Mouse (Mus musculus) cerebellum, postnatal 25 days (tissue): ENCODE measurements around the gene Pus7.
"Not testable (repeated sequence)": the region's sequence is repeated elsewhere in the genome, so short reads cannot be mapped to it uniquely, and the experiment has no call there.

ENCODE experiments used
- DNase-seq, 2 experiments: peaks; one replicate each; pipeline ENCODE4 v3.0.0; 2021; ENCODE audit warnings: mixed read lengths in 2 of 2

Pus7 gene

DNA sequence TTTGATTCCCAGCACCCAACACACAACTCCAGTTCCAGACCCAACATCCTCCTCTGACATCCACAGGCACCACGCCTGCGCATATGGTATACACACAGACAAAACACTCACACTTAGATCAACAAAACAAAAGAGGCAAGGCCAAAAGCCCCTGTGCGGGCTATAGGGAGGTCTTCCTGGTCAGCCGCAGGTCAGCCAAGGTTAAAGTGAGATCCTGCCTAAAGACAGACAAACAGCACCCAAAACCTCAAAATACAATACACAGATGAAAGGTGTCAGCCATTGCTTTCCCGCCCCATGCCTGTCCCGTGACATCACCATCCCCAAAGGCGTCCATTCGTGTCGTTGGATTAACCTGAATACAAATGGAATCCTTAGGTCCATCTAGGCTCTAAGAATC is 27.9 kb downstream of the Pus7 start:
- no peak for DNase-seq

DNA sequence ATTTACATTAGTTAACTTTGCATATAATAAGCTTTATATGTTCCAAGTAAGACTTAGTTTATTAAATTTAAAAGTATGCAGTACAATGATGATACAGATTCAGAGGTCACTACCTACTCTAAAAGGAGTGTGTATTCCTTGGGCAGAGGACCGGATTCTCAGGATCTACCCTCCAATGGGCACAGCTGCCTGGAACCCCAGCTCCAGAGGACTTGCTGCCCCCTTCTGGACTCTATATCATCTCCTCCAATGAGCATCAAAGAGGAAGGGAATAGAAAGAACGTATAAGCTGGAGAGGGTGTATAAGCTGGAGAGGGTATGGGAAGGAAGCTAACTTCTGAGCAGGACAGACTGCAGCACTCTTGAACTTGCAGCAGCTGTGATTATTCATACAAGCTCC is 33.6 kb downstream of the Pus7 start:
- no peak for DNase-seq

GRCm38 (mm10) chr5:23743261-23743660 is 40.2 kb downstream of the Pus7 start:
- no peak for DNase-seq

GRCm38 (mm10) chr5:23737111-23737510 is 46.4 kb downstream of the Pus7 start:
- no peak for DNase-seq

DNA sequence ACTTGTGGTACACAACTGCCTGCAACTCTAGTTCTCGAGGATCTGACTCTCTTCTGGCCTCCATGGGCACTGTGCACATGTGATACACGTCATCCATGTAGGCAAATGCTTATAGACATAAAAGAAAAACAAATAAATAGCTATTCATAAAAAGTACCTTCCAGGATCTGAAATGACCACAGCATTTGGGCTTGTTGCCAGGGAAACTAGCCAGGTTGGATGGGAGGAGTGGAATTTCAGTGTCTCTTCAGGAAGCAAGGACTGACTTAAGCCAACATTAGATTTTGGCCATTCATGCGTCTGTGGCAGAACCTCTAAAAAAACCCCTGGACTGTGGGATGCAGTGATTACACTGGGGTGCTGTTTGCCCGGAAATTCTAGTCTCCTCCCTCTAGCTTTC is 47.1 kb downstream of the Pus7 start:
- DNase-seq: peak in 1 of 2 experiments; percentile 34

GRCm38 (mm10) chr5:23721956-23722355 is 61.6 kb downstream of the Pus7 start:
- DNase-seq: no peak

DNA sequence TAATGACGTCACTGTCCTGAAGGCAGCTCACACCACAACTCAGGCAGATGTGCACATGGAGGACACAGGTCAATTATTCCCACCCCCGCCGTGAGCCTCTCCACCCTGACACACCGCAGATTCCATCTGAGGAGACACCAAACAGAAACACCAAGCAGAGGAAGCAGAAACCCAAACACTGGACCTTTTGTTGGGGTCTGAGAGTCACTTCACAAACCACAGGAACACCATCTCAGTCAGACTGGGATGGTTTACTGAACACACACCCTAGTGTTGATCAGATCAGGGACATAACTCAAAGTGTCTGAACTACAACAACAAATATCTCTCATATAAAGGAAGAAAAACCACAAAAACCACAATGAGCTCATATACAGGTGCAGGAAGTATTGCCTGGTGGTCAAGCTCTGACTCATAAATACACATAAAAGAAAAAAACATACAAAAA is 64.6 kb downstream of the Pus7 start:
- DNase-seq: no peak

DNA sequence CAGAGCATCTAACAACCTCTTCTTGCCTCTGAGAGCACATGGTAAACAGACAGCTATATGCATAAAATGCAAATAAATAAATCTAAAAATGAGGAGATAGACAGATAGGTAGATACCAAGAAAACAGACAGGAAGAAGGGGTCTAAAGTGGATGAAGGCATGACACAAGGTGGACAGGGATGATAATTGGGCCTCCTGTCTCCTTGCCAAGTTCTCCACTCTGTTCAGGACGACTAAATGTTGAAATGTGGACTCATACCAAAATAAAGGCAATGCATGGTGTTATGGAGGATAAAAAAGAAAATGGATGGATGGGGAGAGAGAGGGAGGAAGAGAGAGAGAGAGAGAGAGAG is 65.4 kb downstream of the Pus7 start:
- DNase-seq: no peak

DNA sequence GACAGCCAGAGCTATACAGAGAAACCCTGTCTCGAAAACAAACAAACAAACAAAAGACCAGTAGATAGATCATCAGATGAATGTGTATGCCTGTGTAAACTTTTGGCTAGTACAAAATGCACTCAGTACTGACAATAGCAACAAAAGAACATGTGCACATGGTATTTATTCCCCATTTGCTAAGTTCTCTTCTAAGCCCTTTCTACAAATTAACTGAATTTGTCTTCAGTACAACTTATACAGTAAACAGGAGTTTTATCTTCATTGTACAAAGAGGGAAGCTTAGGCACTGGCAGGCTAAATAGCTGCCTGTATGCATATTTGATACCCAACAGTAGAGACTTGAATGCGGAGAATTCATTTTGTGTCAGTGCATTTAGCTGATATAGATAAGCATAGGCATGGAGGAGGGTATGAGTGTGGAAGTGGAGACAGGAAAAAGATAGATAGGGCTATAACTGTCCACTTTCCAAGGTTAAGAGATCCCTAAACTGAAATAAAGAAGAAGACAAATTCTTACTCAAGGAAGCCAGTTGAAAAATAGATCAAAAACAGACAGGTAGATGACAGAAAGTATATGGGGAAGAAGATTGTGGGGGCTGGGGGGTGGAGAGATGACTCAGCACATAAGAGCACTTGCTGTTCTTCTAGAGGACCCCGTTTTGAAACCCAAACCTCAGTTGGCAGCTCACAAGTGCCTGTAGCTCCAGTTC is 65.9 kb downstream of the Pus7 start:
- no peak for DNase-seq

GRCm38 (mm10) chr5:23713401-23714335 is 69.8 kb downstream of the Pus7 start:
- no peak for DNase-seq

DNA sequence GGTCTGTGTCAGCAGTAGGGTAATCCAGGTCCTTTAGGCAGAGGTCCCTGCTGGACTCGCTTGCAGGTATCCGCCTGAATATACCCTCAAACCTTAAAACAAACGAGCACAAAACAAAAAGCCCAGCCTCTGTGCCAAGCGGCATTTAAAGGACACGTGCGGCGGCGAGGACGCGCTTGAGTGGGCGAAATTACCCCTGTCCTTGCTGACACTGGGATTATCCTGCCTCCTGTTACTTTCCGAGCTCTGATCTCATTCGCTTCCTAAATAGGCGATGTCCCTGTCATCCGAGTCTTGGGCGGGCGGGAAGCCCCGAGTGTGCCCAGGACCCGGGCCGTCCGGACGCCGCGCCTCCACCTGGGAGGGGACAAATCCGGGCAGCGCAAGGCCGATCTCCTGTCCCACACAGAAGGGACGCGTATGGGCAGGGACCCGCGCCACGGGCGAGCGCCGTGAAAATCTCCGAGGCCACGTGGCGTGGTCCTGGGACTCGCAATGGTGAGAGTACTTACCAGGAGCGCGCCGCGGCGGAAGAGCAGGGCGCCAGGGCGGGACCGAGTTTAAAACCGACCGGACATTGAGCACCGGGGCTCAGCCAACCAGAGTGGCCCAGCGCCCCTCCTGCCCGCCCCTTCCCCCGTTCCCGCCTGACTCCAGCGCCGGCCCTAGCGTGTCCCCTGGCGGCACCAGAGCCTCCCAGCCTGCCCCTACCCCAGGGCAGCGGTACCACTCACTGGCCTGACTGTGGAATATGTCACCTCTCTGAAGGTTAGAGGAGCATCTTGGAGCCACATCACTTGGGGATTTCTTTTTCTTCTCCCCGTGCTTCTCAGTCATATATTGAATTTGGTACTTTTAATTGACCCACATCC is 71.1 kb downstream of the Pus7 start:
- peak; percentile 79 to 88 for DNase-seq

- peak; percentile 38 for DNase-seq
These were observed 71.8 kb downstream of the Pus7 start for GRCm38 (mm10) chr5:23711671-23712129.

GRCm38 (mm10) chr5:23711244-23711643 is 72.3 kb downstream of the Pus7 start:
- DNase-seq: no peak

GRCm38 (mm10) chr5:23709661-23710060 is 73.8 kb downstream of the Pus7 start:
- DNase-seq: no peak

DNA sequence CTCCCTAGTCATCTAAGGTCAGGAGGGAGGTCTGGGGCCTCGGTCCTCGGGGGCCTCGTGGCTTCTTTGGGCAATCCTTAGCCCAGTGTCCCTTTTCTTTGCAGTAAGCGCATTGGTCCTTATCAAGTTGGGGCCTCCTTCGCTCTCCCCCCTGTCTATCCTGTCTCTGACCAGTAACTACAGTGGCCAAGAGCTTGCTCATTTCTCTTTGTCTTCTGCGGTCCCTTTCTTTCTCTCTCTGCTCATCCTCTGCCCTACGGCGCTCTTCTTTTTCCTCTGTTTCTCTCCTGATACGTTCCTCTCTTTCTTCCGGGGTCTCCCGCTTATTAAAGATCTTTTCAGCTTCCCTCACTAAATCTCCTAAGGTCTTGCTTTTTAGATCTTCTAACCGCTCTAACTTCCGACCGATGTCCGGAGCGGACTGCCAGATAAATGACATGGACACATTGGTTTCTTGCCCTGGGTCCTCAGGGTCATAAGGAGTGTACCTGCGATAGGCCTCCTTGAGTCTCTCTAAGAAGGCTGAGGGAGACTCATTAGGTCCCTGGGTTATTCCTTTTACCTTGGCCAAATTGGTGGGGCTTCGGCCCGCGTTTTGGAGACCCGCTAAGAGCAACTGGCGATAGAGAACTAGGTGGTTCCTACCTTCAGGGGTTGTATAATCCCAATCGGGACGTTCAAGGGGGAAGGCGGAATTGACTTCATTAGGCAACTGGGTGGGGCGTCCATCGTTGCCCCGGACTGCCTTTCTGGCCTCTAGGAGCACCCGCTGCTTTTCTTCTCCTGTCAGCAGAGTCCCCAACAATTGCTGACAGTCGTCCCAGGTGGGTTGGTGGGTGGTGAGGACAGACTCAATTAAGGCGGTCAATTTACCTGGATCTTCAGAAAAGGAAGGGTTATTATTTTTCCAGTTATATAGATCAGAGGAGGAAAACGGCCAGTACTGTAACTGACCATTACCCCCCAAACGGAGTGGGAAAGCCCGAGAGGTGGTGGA is 76.6 kb downstream of the Pus7 start:
- not testable (repeated sequence) for DNase-seq

GRCm38 (mm10) chr5:23697457-23697856 is 86.1 kb downstream of the Pus7 start:
- DNase-seq: no peak
